Mouse (Mus musculus) liver, embryonic 14.5 days (tissue): ENCODE data around the gene 5430427O19Rik.

ENCODE experiments used
- CTCF ChIP-seq: IDR thresholded peaks from 2 replicates; pipeline ENCODE4 v1.5.1; 2016; ENCODE audit warnings: antibody characterized with exemption, low read depth, control low read depth
- EP300 ChIP-seq: IDR thresholded peaks from 2 replicates; pipeline ENCODE4 v1.6.1; 2016; ENCODE audit warnings: antibody characterized with exemption, low read depth

DNA sequence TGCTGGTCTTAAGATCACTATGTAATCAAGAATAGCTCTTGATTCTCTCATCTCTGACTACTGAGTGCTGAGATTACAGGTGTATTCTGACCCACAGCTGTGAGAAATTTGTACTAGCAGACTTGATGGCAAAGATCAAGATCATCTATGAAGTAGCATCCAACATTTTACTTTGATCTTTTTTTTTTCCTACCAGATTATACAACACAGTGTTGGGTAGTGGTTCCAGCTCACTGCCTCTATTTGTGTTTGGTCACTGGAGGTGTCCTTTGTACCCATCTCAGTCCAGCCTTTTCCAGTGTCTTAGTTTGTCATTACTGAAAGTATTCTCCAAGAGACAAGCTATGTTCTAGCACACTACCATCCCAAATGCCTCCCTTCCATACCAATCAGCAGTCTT, 5.8 kb downstream of the 5430427O19Rik start:
- TF ChIP-seq CTCF (no peak), EP300 (no peak)
